Mouse (Mus musculus) hindbrain, embryonic 10.5 days (tissue): Measurements from ENCODE around the gene 1810046K07Rik. TPM values are rescaled to one million over a fixed set of nuclear protein-coding genes. Genes with fewer than 3 reads are reported as not detected.

Experiments
- DNase-seq: peaks from one replicate; pipeline ENCODE4 v3.0.0-alpha.2; 2017; ENCODE audit warnings: low spot score
- H3K27ac ChIP-seq: fragments of 300-500 bp; sonication (generic); 2 replicates; pipeline ENCODE4 v1.5.1; 2016; ENCODE audit warnings: mild to moderate bottlenecking, moderate library complexity
- H3K27me3 ChIP-seq: fragments of 300-500 bp; sonication (generic); 2 replicates; pipeline ENCODE4 v1.6.1; 2016; ENCODE audit warnings: mild to moderate bottlenecking; ENCODE audit not compliant: poor library complexity, insufficient read depth, severe bottlenecking
- H3K36me3 ChIP-seq: fragments of 300-500 bp; sonication (generic); 2 replicates; pipeline ENCODE4 v1.6.1; 2016; ENCODE audit warnings: mild to moderate bottlenecking, moderate library complexity
- H3K4me1 ChIP-seq: fragments of 300-500 bp; sonication (generic); replicated peaks from 2 replicates; pipeline ENCODE4 v1.6.1; 2016; ENCODE audit warnings: mild to moderate bottlenecking
- H3K4me3 ChIP-seq: fragments of 300-500 bp; sonication (generic); 2 replicates; pipeline ENCODE4 v1.5.1; 2016; ENCODE audit warnings: mild to moderate bottlenecking, moderate library complexity
- H3K9me3 ChIP-seq: fragments of 300-500 bp; sonication (generic); 2 replicates; pipeline ENCODE4 v1.6.1; 2016; ENCODE audit warnings: mild to moderate bottlenecking, moderate library complexity
- WGBS: fragments of 180-500 bp; shearing (Covaris S2); methylation state at CpG from one replicate; pipeline ENCODE4 v1.1.7; 2016; 5-methylcytosine and 5-hydroxymethylcytosine counted together
- polyA plus RNA-seq: library from polyadenylated mRNA; unstranded; fragments of >200 nt; fragmentation: Nextera tagmentation; extraction: Ambion mirVana; gene quantifications from 2 replicates; pipeline ENCODE4 v1.2.1, GENCODE M21; 2016

1810046K07Rik gene
- polyA plus RNA-seq, 1 experiment from 2014 or later: not detected

GRCm38 (mm10) chr9:51286079-51286478 is 42.6 kb downstream of the 1810046K07Rik start:
- H3K4me3 ChIP-seq: no peak overlapping the region
- H3K27ac ChIP-seq: no peak overlapping the region
- no peaks in the 10 kb centered on the region for H3K9me3 ChIP-seq
- WGBS: 64% methylated on average over 2 of the region's 2 CpGs
- H3K4me1 ChIP-seq: no peaks in the 10 kb centered on the region
- H3K27me3 ChIP-seq: peaks cover 11% of the 10 kb centered on the region; the same call in 1 of the 2 replicates
- H3K36me3 ChIP-seq: no peaks in the 10 kb centered on the region
- DNase-seq: no peak

GRCm38 (mm10) chr9:51278500-51279381 is 50.0 kb downstream of the 1810046K07Rik start, which contains the start of gene Colca2:
TSS of gene Colca2 (minus strand) at chr9:51278569.
- DNase-seq: peak; percentile 85
- Histone ChIP-seq H3K27ac (peak within 1 kb of the TSS; percentile 85), H3K27me3 (peaks cover 46% of the 10 kb centered on the region), H3K9me3 (no peaks in the 10 kb centered on the region), H3K4me3 (peak within 1 kb of the TSS; percentile 70), H3K36me3 (no peaks in the 10 kb centered on the region), H3K4me1 (peaks cover 21% of the 10 kb centered on the region)
- WGBS: under 1% methylated on average over 53 of the region's 53 CpGs

GRCm38 (mm10) chr9:51277834-51278498 is 50.8 kb downstream of the 1810046K07Rik start:
- peaks cover 21% of the 10 kb centered on the region for H3K4me1 ChIP-seq
- no peak for DNase-seq
- no peaks in the 10 kb centered on the region for H3K36me3 ChIP-seq
- WGBS: 21% methylated on average over 13 of the region's 13 CpGs
- peaks cover 50% of the 10 kb centered on the region for H3K27me3 ChIP-seq
- H3K4me3 ChIP-seq: peak overlapping the region; percentile 70
- H3K9me3 ChIP-seq: no peaks in the 10 kb centered on the region
- H3K27ac ChIP-seq: peak overlapping the region; percentile 85

- Histone ChIP-seq H3K4me3 (no peak overlapping the region), H3K36me3 (no peaks in the 10 kb centered on the region), H3K27ac (no peak overlapping the region), H3K27me3 (peaks cover 30% of the 10 kb centered on the region), H3K4me1 (peaks cover 21% of the 10 kb centered on the region), H3K9me3 (no peaks in the 10 kb centered on the region)
- DNase-seq: no peak
- 37% methylated on average over 4 of the region's 4 CpGs for WGBS
Observed at GRCm38 (mm10) chr9:51274678-51275077, 54.0 kb downstream of the 1810046K07Rik start.

GRCm38 (mm10) chr9:51273581-51274154 is 55.0 kb downstream of the 1810046K07Rik start:
- H3K27ac ChIP-seq: no peak overlapping the region
- DNase-seq: no peak
- no peaks in the 10 kb centered on the region for H3K9me3 ChIP-seq
- H3K4me3 ChIP-seq: no peak overlapping the region
- 75% methylated on average over 9 of the region's 9 CpGs for WGBS
- peaks cover 20% of the 10 kb centered on the region for H3K27me3 ChIP-seq
- H3K4me1 ChIP-seq: peaks cover 13% of the 10 kb centered on the region
- H3K36me3 ChIP-seq: no peaks in the 10 kb centered on the region

- no peaks in the 10 kb centered on the region for H3K36me3 ChIP-seq
- no peak for DNase-seq
- no peak overlapping the region for H3K27ac ChIP-seq
- H3K4me1 ChIP-seq: no peaks in the 10 kb centered on the region
- H3K27me3 ChIP-seq: peaks cover 14% of the 10 kb centered on the region
- no peaks in the 10 kb centered on the region for H3K9me3 ChIP-seq
- H3K4me3 ChIP-seq: no peak overlapping the region
- WGBS: 84% methylated on average over 5 of the region's 5 CpGs
Observed at GRCm38 (mm10) chr9:51272102-51272501, 56.6 kb downstream of the 1810046K07Rik start.

GRCm38 (mm10) chr9:51271073-51271472 is 57.6 kb downstream of the 1810046K07Rik start:
- H3K27ac ChIP-seq: no peak overlapping the region
- no peaks in the 10 kb centered on the region for H3K36me3 ChIP-seq
- no peaks in the 10 kb centered on the region for H3K9me3 ChIP-seq
- H3K4me3 ChIP-seq: no peak overlapping the region
- peaks cover 5% of the 10 kb centered on the region for H3K27me3 ChIP-seq
- DNase-seq: no peak
- H3K4me1 ChIP-seq: no peaks in the 10 kb centered on the region
- 66% methylated on average over 8 of the region's 8 CpGs for WGBS

GRCm38 (mm10) chr9:51268852-51269251 is 59.9 kb downstream of the 1810046K07Rik start:
- 84% methylated on average over 5 of the region's 5 CpGs for WGBS
- Histone ChIP-seq H3K27me3 (peaks cover 5% of the 10 kb centered on the region; the same call in 1 of the 2 replicates), H3K36me3 (no peaks in the 10 kb centered on the region), H3K27ac (no peak overlapping the region), H3K9me3 (no peaks in the 10 kb centered on the region), H3K4me3 (no peak overlapping the region), H3K4me1 (no peaks in the 10 kb centered on the region)
- no peak for DNase-seq

- 85% methylated on average over 5 of the region's 5 CpGs for WGBS
- no peaks in the 10 kb centered on the region for H3K9me3 ChIP-seq
- H3K4me1 ChIP-seq: no peaks in the 10 kb centered on the region
- H3K27ac ChIP-seq: no peak overlapping the region
- no peaks in the 10 kb centered on the region for H3K36me3 ChIP-seq
- H3K27me3 ChIP-seq: no peaks in the 10 kb centered on the region
- DNase-seq: no peak
- H3K4me3 ChIP-seq: no peak overlapping the region
Observed at GRCm38 (mm10) chr9:51258426-51258825, 70.3 kb downstream of the 1810046K07Rik start.

GRCm38 (mm10) chr9:51256780-51257502 is 71.8 kb downstream of the 1810046K07Rik start:
- Histone ChIP-seq H3K27me3 (no peaks in the 10 kb centered on the region), H3K36me3 (no peaks in the 10 kb centered on the region)
- 74% methylated on average over 4 of the region's 4 CpGs for WGBS

More at GRCm38 (mm10) chr9:51256780-51257502, 71.8 kb downstream of the 1810046K07Rik start:
- no peak overlapping the region for H3K27ac ChIP-seq
- DNase-seq: no peak
- no peaks in the 10 kb centered on the region for H3K9me3 ChIP-seq
- no peak overlapping the region for H3K4me3 ChIP-seq
- no peaks in the 10 kb centered on the region for H3K4me1 ChIP-seq
